Mouse (Mus musculus) stomach, postnatal 0 days (tissue): ENCODE measurements around the gene Otulinl.

Source experiments
- CTCF ChIP-seq: IDR thresholded peaks from 2 replicates; pipeline ENCODE4 v1.5.1; 2016; ENCODE audit warnings: antibody characterized with exemption, low read depth, mild to moderate bottlenecking, moderate library complexity
- EP300 ChIP-seq: optimal IDR thresholded peaks from 2 replicates; pipeline ENCODE3; 2016; ENCODE audit warnings: antibody characterized with exemption

DNA sequence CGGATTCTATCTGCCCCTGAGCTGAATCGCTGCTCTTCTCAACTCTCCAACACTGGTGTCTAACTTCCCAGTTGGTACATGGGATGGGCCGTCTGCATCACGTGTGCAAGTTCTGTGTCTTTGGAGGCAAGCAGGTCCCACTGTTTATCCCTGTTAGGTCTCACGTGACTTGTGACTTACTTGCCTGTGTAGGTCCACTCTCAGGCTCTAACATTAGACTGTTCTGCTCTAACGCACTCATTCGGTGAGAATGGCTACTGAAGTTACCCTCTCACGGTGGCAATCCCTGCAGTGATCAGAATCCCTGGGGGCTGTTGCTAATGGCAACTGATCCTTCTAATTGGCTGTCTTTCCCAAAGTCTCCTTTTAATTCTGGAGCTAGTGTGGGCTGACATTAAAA, 9.1 kb downstream of the Otulinl start:
- TF ChIP-seq CTCF (no peak), EP300 (no peak)
